Mouse (Mus musculus): Measurements from ENCODE around the gene Sympk.

DNA sequence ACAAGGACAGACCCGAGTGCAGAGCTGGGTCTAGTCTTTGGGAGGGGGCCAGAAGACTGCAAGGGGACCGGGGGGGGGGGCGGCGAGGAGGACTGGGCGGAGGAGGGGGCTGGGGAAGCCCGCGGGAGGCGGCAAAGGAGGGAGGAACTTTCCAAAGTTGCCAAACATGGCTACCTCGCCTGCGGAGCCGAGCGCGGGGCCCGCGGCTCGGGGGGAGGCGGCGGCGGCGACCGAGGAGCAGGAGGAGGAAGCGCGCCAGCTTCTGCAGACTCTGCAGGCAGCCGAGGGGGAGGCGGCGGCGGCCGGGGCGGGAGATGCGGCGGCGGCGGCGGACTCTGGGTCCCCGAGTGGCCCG is 70.3 kb downstream of the Sympk start, which contains the start of gene Six5:
- TF ChIP-seq POLR2A (IDR thresholded peaks at IDR 0.05; ENCODE audit: borderline replicate concordance, extremely low read depth, low read depth, low read length) (no peak), CTCF (IDR thresholded peaks at IDR 0.05; ENCODE audit: insufficient read depth, low read length) (no peak)

Data from lung, adult 2 months (tissue).